Mouse (Mus musculus) lung, postnatal 0 days (tissue): Measurements from ENCODE around the gene Cdk5rap1.

Experiments
- CTCF ChIP-seq: IDR thresholded peaks from 2 replicates; pipeline ENCODE4 v1.5.1; 2016; ENCODE audit warnings: antibody characterized with exemption, mild to moderate bottlenecking
- EP300 ChIP-seq: IDR thresholded peaks from 2 replicates; pipeline ENCODE4 v1.6.1; 2016; ENCODE audit warnings: antibody characterized with exemption, mild to moderate bottlenecking, control low read depth

DNA sequence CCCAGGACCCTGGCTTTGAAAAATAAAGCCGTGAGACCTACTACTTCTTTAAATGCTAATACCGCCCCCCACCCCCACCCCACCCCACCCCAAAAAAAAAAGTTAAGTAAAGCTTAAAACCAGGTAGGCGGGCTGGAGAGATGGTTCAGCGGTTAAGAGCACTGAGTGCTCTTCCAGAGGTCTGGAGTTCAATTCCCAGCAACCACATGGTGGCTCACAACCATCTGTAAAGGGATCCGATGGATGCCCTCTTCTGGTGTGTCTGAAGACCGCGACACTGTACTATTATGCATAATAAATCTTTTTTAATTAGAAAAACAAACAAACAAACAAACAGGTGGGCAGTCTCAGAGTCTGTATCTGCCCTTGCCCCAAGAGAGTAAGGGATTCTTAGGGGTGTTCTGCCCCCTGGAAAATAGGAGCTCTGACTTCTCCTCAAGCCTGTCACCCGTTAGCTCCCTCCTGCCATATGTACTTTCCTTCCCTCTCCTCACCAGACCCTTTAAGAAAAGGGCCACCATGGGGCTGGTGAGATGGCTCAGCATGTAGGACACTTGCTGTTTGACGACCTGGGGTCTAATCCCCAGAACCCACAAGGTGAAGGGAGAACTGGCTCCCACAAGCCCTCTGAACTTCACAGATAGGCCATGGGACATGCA is at the start of gene Cdk5rap1:
- TF ChIP-seq CTCF (no peak; the same call in 1 of the 2 replicates), EP300 (no peak)
